Mouse (Mus musculus) embryonic facial prominence, embryonic 14.5 days (tissue): Measurements from ENCODE around the gene Ptpn21. TPM values are rescaled to one million over a fixed set of nuclear protein-coding genes. Genes with fewer than 3 reads are reported as not detected.

Source experiments
- ATAC-seq: fragments of 200-750 bp; cut with Nextera tagmentation; 2 replicates; pipeline ENCODE4 v1.8.0; 2017; ENCODE audit warnings: low read depth, moderate number of reproducible peaks, moderate TSS enrichment
- DNase-seq: peaks from one replicate; pipeline ENCODE4 v3.0.0-alpha.2; 2015; ENCODE audit warnings: low spot score
- H3K27ac ChIP-seq: fragments of 300-500 bp; sonication (generic); replicated peaks from 2 replicates; pipeline ENCODE4 v1.5.1; 2014; ENCODE audit warnings: low read depth, mild to moderate bottlenecking, low read length, moderate library complexity
- H3K27me3 ChIP-seq: fragments of 300-500 bp; sonication (generic); replicated peaks from 2 replicates; pipeline ENCODE4 v1.6.1; 2014; ENCODE audit warnings: low read length; ENCODE audit not compliant: control insufficient read depth, insufficient read depth
- H3K36me3 ChIP-seq: fragments of 300-500 bp; sonication (generic); 2 replicates; pipeline ENCODE4 v1.6.1; 2014; ENCODE audit warnings: low read length, mixed read lengths; ENCODE audit not compliant: control insufficient read depth, insufficient read depth
- H3K4me1 ChIP-seq: fragments of 300-500 bp; sonication (generic); 2 replicates; pipeline ENCODE4 v1.6.1; 2014; ENCODE audit warnings: antibody characterized with exemption, low read length; ENCODE audit not compliant: control insufficient read depth, insufficient read depth
- H3K4me2 ChIP-seq: fragments of 300-500 bp; sonication (generic); 2 replicates; pipeline ENCODE4 v1.6.1; 2014; ENCODE audit warnings: low read depth, mild to moderate bottlenecking, low read length, moderate library complexity, mixed read lengths
- H3K4me3 ChIP-seq: fragments of 300-500 bp; sonication (generic); 2 replicates; pipeline ENCODE4 v1.5.1; 2014; ENCODE audit warnings: low read depth, mild to moderate bottlenecking, low read length
- H3K9ac ChIP-seq: fragments of 300-500 bp; sonication (generic); 2 replicates; pipeline ENCODE4 v1.6.1; 2014; ENCODE audit warnings: low read depth, mild to moderate bottlenecking, low read length, moderate library complexity, mixed read lengths
- H3K9me3 ChIP-seq: fragments of 300-500 bp; sonication (generic); 2 replicates; pipeline ENCODE4 v1.6.1; 2016; ENCODE audit warnings: low read length; ENCODE audit not compliant: control insufficient read depth
- WGBS: fragments of 180-500 bp; shearing (Covaris S2); extraction: QIAGEN DNeasy Blood & Tissue Kit; methylation state at CpG from one replicate; pipeline ENCODE4 v1.1.7; 2014; 5-methylcytosine and 5-hydroxymethylcytosine counted together
- polyA plus RNA-seq: library from polyadenylated mRNA; unstranded; fragments of >200 nt; fragmentation: Nextera tagmentation; extraction: Ambion mirVana; gene quantifications from 2 replicates; pipeline ENCODE4 v1.2.1, GENCODE M21; 2014

Ptpn21 gene
- polyA plus RNA-seq, 1 experiment from 2014 or later, result 11.7 TPM

DNA sequence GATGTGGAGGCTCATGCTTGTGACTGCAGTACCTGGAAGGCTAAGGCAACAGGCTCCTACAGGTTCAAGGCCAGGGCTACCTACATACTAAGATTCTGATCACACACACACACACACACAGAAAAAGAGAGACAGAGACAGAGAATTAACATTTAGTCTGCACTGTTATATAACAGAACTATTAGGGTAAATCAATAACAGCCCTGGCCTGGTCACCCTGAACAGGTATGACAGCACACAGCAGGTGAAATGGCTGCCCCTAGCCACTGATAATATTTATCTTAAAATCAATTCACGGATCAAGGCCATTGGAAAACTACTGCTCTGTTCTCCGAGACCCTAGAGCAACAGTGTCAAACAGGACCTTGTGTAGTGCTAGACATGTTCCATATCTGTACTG is 21.1 kb downstream of the Ptpn21 start:
- no peak overlapping the region for H3K9ac ChIP-seq
- ATAC-seq (no peak), DNase-seq (no peak)
- 90% methylated on average over 2 of the region's 2 CpGs for WGBS
- H3K27me3 ChIP-seq, result no peaks in the 10 kb centered on the region
- peaks cover 9% of the 10 kb centered on the region; the same call in 1 of the 2 replicates for H3K4me1 ChIP-seq
- H3K36me3 ChIP-seq, result no peaks in the 10 kb centered on the region
- H3K27ac ChIP-seq, result no peak overlapping the region
- H3K4me2 ChIP-seq, result no peak overlapping the region
- no peaks in the 10 kb centered on the region for H3K9me3 ChIP-seq
- no peak overlapping the region for H3K4me3 ChIP-seq

DNA sequence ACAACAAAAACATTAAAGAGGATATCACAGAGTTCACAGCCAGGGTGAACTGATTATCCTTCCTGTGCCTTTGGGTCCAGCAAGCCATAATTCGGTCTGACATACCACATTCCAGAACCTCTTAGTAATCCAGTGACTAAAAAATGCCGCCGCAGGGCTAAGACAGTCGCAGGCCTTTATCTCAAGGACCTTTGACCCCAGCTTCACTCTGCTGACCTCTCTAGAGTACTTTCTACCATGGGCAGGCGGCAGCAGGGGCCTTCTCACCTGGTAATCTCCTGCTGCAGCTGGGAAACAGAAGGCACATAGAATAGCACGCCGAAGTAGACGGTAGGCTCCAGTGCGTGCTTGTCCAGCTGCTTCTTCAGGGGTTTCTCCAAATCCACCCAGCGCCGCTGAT is 22.4 kb downstream of the Ptpn21 start:
- no peaks in the 10 kb centered on the region for H3K27me3 ChIP-seq
- ATAC-seq, result no peak
- H3K9ac ChIP-seq, result no peak overlapping the region
- H3K4me2 ChIP-seq, result no peak overlapping the region
- no peak overlapping the region for H3K27ac ChIP-seq
- 30% methylated on average over 11 of the region's 11 CpGs for WGBS
- H3K4me1 ChIP-seq, result peaks cover 4% of the 10 kb centered on the region; the same call in 1 of the 2 replicates
- no peak for DNase-seq
- H3K36me3 ChIP-seq, result no peaks in the 10 kb centered on the region
- no peaks in the 10 kb centered on the region for H3K9me3 ChIP-seq
- no peak overlapping the region for H3K4me3 ChIP-seq

DNA sequence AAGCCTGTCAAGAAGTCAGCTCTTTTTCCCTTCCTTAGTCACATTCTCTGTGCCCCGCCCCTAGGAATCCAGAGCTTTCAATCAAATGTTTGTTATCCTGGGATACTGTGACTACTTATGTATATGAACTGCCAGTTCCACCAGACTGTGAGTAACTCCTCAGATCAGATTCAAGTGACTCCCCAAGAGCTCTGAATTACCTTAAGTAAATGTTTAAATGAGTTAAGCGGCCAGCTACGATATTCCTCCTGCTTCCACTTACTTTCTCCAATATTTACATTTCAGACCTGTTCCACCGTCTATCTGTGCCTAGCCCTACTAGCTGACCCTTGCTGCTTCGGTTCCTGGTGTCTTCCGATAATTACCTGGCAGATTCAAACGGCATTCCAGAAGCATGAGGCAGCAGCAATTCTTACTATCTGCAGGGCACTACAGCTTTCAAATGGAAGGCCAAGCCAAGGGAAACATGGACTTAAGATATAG is 23.5 kb downstream of the Ptpn21 start:
- peaks cover 4% of the 10 kb centered on the region; the same call in 1 of the 2 replicates for H3K4me1 ChIP-seq
- ATAC-seq (peak; percentile 44; the same call in 1 of the 2 replicates), DNase-seq (peak; percentile 31)
- no peak overlapping the region for H3K4me3 ChIP-seq
- no peaks in the 10 kb centered on the region for H3K9me3 ChIP-seq
- WGBS, result 31% methylated on average over 7 of the region's 7 CpGs
- no peak overlapping the region for H3K4me2 ChIP-seq
- no peak overlapping the region for H3K27ac ChIP-seq
- H3K27me3 ChIP-seq, result no peaks in the 10 kb centered on the region
- H3K36me3 ChIP-seq, result no peaks in the 10 kb centered on the region
- H3K9ac ChIP-seq, result no peak overlapping the region

DNA sequence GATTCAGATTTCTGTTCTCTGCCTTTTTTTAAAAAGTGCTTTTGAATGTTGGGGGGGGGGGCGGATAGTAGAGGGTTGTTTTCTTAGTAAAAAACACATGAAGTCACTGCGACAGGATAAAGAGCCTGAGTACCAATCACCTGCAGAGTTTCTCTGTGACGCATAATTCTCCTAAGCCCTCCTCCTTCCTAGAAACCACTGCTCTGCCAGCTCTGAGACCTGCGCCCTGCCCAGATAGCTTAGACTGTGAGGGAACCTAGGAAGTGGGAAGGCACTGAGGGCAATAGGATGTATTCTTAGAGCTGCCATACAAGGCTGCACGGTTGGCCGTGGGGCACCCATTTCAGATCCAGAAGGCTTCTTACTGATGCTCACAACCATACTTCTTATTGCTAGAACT is 24.4 kb downstream of the Ptpn21 start:
- DNase-seq (no peak), ATAC-seq (no peak)
- 64% methylated on average over 6 of the region's 6 CpGs for WGBS
- Histone ChIP-seq H3K4me2 (no peak overlapping the region), H3K4me1 (peaks cover 4% of the 10 kb centered on the region; the same call in 1 of the 2 replicates), H3K9ac (no peak overlapping the region), H3K4me3 (no peak overlapping the region), H3K9me3 (no peaks in the 10 kb centered on the region), H3K36me3 (no peaks in the 10 kb centered on the region), H3K27ac (no peak overlapping the region), H3K27me3 (no peaks in the 10 kb centered on the region)

DNA sequence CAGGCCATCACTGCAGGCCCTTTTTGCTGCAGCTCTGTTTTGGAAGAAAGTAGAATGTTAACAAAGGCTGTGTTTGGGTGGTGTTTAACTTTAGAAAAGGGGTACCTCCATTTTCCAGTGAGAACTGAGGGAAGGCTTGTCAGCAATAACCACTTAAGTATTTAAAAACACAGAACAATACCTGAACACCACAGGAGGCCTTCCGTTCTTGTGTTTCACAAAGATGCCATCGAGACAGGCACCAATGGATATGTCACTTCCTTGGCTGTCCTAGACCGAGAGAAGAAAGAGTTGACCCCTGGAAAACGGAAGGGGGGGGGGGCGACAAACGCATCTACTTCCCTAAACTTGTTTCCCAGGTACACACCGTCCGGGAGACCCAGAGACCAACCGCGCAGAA is 33.2 kb downstream of the Ptpn21 start:
- Histone ChIP-seq H3K4me1 (no peaks in the 10 kb centered on the region), H3K4me2 (no peak overlapping the region), H3K9ac (no peak overlapping the region), H3K36me3 (peaks cover 4% of the 10 kb centered on the region; the same call in 1 of the 2 replicates), H3K4me3 (no peak overlapping the region), H3K27ac (no peak overlapping the region), H3K27me3 (no peaks in the 10 kb centered on the region), H3K9me3 (no peaks in the 10 kb centered on the region)
- ATAC-seq (no peak), DNase-seq (no peak)
- whole genome bisulfite sequencing, result 85% methylated on average over 10 of the region's 10 CpGs

DNA sequence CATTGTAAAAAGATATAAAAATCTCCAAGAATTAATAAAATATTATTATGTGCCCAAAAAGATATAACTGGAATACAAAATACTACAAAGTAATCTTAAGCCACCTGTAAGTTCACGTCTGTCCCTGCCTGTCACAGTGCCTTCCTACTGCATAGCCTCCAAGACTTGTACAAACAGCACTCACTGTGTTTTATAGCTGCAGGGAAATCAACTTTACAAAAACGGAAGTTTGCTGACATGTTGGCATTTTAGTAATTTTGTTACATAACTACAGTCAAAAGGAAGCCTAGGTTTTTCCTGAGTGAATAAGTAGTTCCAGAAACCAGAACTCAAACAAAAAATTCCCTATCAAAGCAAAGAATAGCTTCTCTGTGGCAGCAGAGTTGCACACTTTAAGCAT is 33.7 kb downstream of the Ptpn21 start:
- H3K27me3 ChIP-seq, result no peaks in the 10 kb centered on the region
- no peak overlapping the region for H3K27ac ChIP-seq
- H3K36me3 ChIP-seq, result peaks cover 4% of the 10 kb centered on the region; the same call in 1 of the 2 replicates
- no peak for ATAC-seq
- no peak for DNase-seq
- WGBS, result 47% methylated on average over 2 of the region's 2 CpGs
- H3K4me1 ChIP-seq, result no peaks in the 10 kb centered on the region
- H3K9ac ChIP-seq, result no peak overlapping the region
- no peaks in the 10 kb centered on the region for H3K9me3 ChIP-seq
- H3K4me2 ChIP-seq, result no peak overlapping the region
- H3K4me3 ChIP-seq, result no peak overlapping the region

DNA sequence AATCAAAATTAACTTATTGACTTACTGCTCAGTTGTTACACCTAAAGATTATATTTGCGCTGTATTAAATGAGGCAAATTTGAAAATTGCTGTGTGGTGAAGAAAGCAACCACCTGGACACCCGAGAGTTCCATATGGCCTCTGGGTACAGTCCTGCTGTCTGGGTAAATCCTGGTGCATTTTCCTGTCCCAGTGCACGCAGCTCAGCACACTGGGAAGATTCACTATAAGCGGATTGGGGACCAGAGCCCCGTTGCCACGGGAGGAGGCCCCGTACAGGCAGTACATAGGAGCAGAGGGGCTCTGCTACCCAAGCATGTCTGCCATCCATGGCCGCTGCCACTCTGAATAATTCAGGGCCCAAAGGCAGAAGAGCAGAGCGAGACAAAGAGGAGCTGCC is 35.6 kb downstream of the Ptpn21 start:
- Histone ChIP-seq H3K9me3 (no peaks in the 10 kb centered on the region), H3K4me1 (no peaks in the 10 kb centered on the region), H3K9ac (no peak overlapping the region), H3K4me2 (no peak overlapping the region), H3K36me3 (peaks cover 7% of the 10 kb centered on the region; the same call in 1 of the 2 replicates), H3K4me3 (no peak overlapping the region), H3K27me3 (no peaks in the 10 kb centered on the region), H3K27ac (no peak overlapping the region)
- DNase-seq, result no peak
- WGBS, result 85% methylated on average over 9 of the region's 9 CpGs
- ATAC-seq, result no peak

DNA sequence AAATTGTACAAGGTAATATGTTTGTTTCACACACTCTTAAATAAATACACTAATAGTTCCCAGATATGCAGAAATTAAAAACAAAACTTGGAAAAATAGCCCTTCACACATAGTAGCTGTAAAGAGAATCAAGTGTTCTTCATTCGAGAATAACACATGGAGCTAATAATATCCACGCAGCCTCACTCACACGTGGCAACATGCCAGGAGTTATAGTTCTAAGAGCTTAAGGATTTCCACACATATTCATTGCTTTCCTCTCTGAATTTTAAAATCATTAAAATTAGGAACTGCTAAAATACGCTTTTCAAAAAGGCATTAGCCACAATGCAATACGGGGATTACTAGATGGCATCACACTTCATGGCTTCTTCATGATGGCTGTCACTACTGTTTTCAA is 40.0 kb downstream of the Ptpn21 start:
- ATAC-seq (no peak), DNase-seq (peak; percentile 63)
- Histone ChIP-seq H3K9me3 (no peaks in the 10 kb centered on the region), H3K36me3 (peaks cover 27% of the 10 kb centered on the region; the same call in 1 of the 2 replicates), H3K4me1 (no peaks in the 10 kb centered on the region), H3K9ac (no peak overlapping the region), H3K4me3 (no peak overlapping the region), H3K27ac (no peak overlapping the region), H3K27me3 (no peaks in the 10 kb centered on the region), H3K4me2 (no peak overlapping the region)
- WGBS, result 46% methylated on average over 5 of the region's 5 CpGs

DNA sequence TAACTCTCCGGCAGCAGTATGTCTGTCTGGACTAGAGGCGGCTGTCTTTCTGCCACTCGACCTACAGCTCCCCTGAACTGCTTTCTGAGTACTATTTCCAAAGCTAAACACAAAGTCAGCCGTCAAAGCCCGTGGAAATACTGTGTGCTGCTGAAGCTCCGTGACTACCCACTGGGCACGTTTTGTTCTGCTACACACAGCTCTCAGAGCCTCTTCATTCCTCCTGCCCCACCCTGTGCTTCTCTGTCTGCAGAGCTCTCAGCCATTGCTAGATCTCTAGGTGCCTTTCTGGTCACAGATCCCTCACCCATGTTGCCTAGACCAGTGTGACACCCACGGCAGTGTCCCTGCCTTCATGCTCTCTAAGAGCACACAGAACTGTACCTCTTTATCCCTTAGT is 47.0 kb downstream of the Ptpn21 start:
- H3K4me1 ChIP-seq, result no peaks in the 10 kb centered on the region
- no peak overlapping the region for H3K4me3 ChIP-seq
- WGBS, result 89% methylated on average over 8 of the region's 8 CpGs
- H3K36me3 ChIP-seq, result peaks cover 39% of the 10 kb centered on the region; the same call in 1 of the 2 replicates
- no peak overlapping the region for H3K9ac ChIP-seq
- no peak overlapping the region for H3K4me2 ChIP-seq
- DNase-seq (no peak), ATAC-seq (no peak)
- H3K27me3 ChIP-seq, result no peaks in the 10 kb centered on the region
- H3K9me3 ChIP-seq, result no peaks in the 10 kb centered on the region
- H3K27ac ChIP-seq, result no peak overlapping the region
